Mouse (Mus musculus) lung, adult 2 months (tissue): ENCODE measurements around the gene Vmn1r219.
"Not testable (repeated sequence)": the region's sequence is repeated elsewhere in the genome, so short reads cannot be mapped to it uniquely, and the experiment has no call there.

Source experiments
- CTCF ChIP-seq: fragments of 200-500 bp; IDR thresholded peaks from 2 replicates; pipeline ENCODE4 v1.5.1; 2011; ENCODE audit warnings: mild to moderate bottlenecking, low read length, control low read depth; ENCODE audit not compliant: insufficient read depth
- POLR2A ChIP-seq: fragments of 200-500 bp; IDR thresholded peaks from 2 replicates; pipeline ENCODE4 v1.6.1; 2011; ENCODE audit warnings: low read depth, mild to moderate bottlenecking, control low read depth, low read length, borderline replicate concordance; ENCODE audit errors: extremely low read depth

GRCm38 (mm10) chr13:23118126-23118525, 41.0 kb upstream of the Vmn1r219 start, which contains the start of gene Vmn1r217:
- not testable (repeated sequence) for TF ChIP-seq CTCF, POLR2A
